Mouse (Mus musculus) kidney, postnatal 0 days (tissue): ENCODE measurements at regions not wholly inside any gene's neighbourhood (a gene's known extent, or its start where the extent isn't known, plus 50 kb on each side); places are given as distances from the start of the nearest gene placed in this dataset.

Experiments used
- ATAC-seq: fragments of 200-750 bp; cut with Nextera tagmentation; replicated peaks from 2 replicates; pipeline ENCODE4 v1.8.0; 2017; ENCODE audit warnings: low read depth, moderate number of reproducible peaks, moderate TSS enrichment, moderate library complexity; ENCODE audit not compliant: low FRiP score
- DNase-seq: peaks from one replicate; pipeline ENCODE4 v3.0.0-alpha.2; 2016; ENCODE audit warnings: low spot score
- H3K27ac ChIP-seq: fragments of 300-500 bp; sonication (generic); 2 replicates; pipeline ENCODE4 v1.5.1; 2014; ENCODE audit warnings: mild to moderate bottlenecking
- H3K27me3 ChIP-seq: fragments of 300-500 bp; sonication (generic); 2 replicates; pipeline ENCODE4 v1.6.1; 2014; ENCODE audit warnings: low read length, mixed read lengths; ENCODE audit not compliant: insufficient read depth
- H3K36me3 ChIP-seq: fragments of 300-500 bp; sonication (generic); 2 replicates; pipeline ENCODE4 v1.6.1; 2014; ENCODE audit warnings: low read length, mixed read lengths; ENCODE audit not compliant: insufficient read depth
- H3K4me1 ChIP-seq: fragments of 300-500 bp; sonication (generic); replicated peaks from 2 replicates; pipeline ENCODE4 v1.6.1; 2014; ENCODE audit warnings: antibody characterized with exemption, low read length, mixed read lengths; ENCODE audit not compliant: insufficient read depth
- H3K4me2 ChIP-seq: fragments of 300-500 bp; sonication (generic); 2 replicates; pipeline ENCODE4 v1.6.1; 2014; ENCODE audit warnings: mild to moderate bottlenecking, low read length, moderate library complexity, mixed read lengths
- H3K4me3 ChIP-seq: fragments of 300-500 bp; sonication (generic); replicated peaks from 2 replicates; pipeline ENCODE4 v1.5.1; 2014; ENCODE audit warnings: low read depth, low read length
- H3K9ac ChIP-seq: fragments of 300-500 bp; sonication (generic); 2 replicates; pipeline ENCODE4 v1.6.1; 2014; ENCODE audit warnings: low read depth, low read length
- H3K9me3 ChIP-seq: fragments of 300-500 bp; sonication (generic); replicated peaks from 2 replicates; pipeline ENCODE4 v1.6.1; 2016; ENCODE audit warnings: low read length, inconsistent platforms, mixed read lengths
- CTCF ChIP-seq: IDR thresholded peaks from 2 replicates; pipeline ENCODE4 v1.5.1; 2016; ENCODE audit warnings: antibody characterized with exemption, low read depth, mild to moderate bottlenecking, moderate library complexity
- WGBS: fragments of 180-500 bp; shearing (Covaris S2); extraction: QIAGEN DNeasy Blood & Tissue Kit; methylation state at CpG from one replicate; pipeline ENCODE4 v1.1.7; 2014; 5-methylcytosine and 5-hydroxymethylcytosine counted together

GRCm38 (mm10) chr4:106252946-106253345 lies 63.1 kb upstream of the Usp24 start:
- Histone ChIP-seq H3K27ac (no peak overlapping the region), H3K9ac (no peak overlapping the region), H3K4me2 (no peak overlapping the region), H3K27me3 (no peaks in the 10 kb centered on the region), H3K36me3 (no peaks in the 10 kb centered on the region), H3K4me3 (no peak overlapping the region), H3K9me3 (no peaks in the 10 kb centered on the region), H3K4me1 (peaks cover 6% of the 10 kb centered on the region; the same call in 1 of the 2 replicates)
- WGBS = 94% methylated on average over 6 of the region's 6 CpGs
- TF ChIP-seq CTCF = no peak
- no peak for DNase-seq
- no peak for ATAC-seq

GRCm38 (mm10) chr4:106254761-106255475 lies 61.1 kb upstream of the Usp24 start:
- no peaks in the 10 kb centered on the region for H3K27me3 ChIP-seq
- no peaks in the 10 kb centered on the region for H3K36me3 ChIP-seq
- ATAC-seq = no peak
- 68% methylated on average over 3 of the region's 3 CpGs for WGBS
- peak; percentile 29 for DNase-seq
- H3K4me3 ChIP-seq = no peak overlapping the region
- no peak overlapping the region for H3K9ac ChIP-seq
- TF ChIP-seq CTCF = no peak
- H3K4me1 ChIP-seq = peaks cover 6% of the 10 kb centered on the region; the same call in 1 of the 2 replicates
- peak overlapping the region; percentile 60; the same call in 1 of the 2 replicates for H3K27ac ChIP-seq
- H3K4me2 ChIP-seq = no peak overlapping the region
- H3K9me3 ChIP-seq = no peaks in the 10 kb centered on the region

GRCm38 (mm10) chr4:106255959-106256609 lies 59.9 kb upstream of the Usp24 start:
- peak overlapping the region; percentile 70 for H3K27ac ChIP-seq
- no peaks in the 10 kb centered on the region for H3K27me3 ChIP-seq
- DNase-seq = peak; percentile 9
- H3K4me3 ChIP-seq = no peak overlapping the region
- no peak overlapping the region for H3K9ac ChIP-seq
- peaks cover 6% of the 10 kb centered on the region; the same call in 1 of the 2 replicates for H3K4me1 ChIP-seq
- ATAC-seq = no peak
- no peaks in the 10 kb centered on the region for H3K9me3 ChIP-seq
- no peaks in the 10 kb centered on the region for H3K36me3 ChIP-seq
- no peak overlapping the region for H3K4me2 ChIP-seq
- TF ChIP-seq CTCF = no peak

GRCm38 (mm10) chr4:106261404-106261803 lies 54.6 kb upstream of the Usp24 start:
- ATAC-seq = peak; percentile 61; the same call in 1 of the 2 replicates
- no peak overlapping the region for H3K27ac ChIP-seq

GRCm38 (mm10) chr4:106261901-106262560 lies 54.0 kb upstream of the Usp24 start:
- no peak for TF ChIP-seq CTCF
- Histone ChIP-seq H3K4me1 (no peaks in the 10 kb centered on the region), H3K4me2 (no peak overlapping the region), H3K4me3 (no peak overlapping the region), H3K9ac (no peak overlapping the region), H3K36me3 (no peaks in the 10 kb centered on the region), H3K9me3 (no peaks in the 10 kb centered on the region), H3K27ac (peak overlapping the region; percentile 15), H3K27me3 (no peaks in the 10 kb centered on the region)
- DNase-seq = no peak
- ATAC-seq = no peak
- WGBS = 57% methylated on average over 3 of the region's 3 CpGs

More at GRCm38 (mm10) chr4:106261404-106261803, 54.6 kb upstream of the Usp24 start:
- Histone ChIP-seq H3K9ac (no peak overlapping the region), H3K9me3 (no peaks in the 10 kb centered on the region), H3K4me2 (no peak overlapping the region), H3K36me3 (no peaks in the 10 kb centered on the region), H3K27me3 (no peaks in the 10 kb centered on the region), H3K4me3 (no peak overlapping the region), H3K4me1 (peaks cover 4% of the 10 kb centered on the region; the same call in 1 of the 2 replicates)
- DNase-seq = peak; percentile 88
- TF ChIP-seq CTCF = no peak
- WGBS = 47% methylated on average over 3 of the region's 3 CpGs
